Mouse (Mus musculus) G1E (cell line): Measurements from ENCODE around the gene Hk2. TPM values are rescaled to one million over a fixed set of nuclear protein-coding genes. Genes with fewer than 3 reads are reported as not detected.

ENCODE experiments used
- ATAC-seq: 2 replicates; pipeline ENCODE4 v1.8.0; 2016; ENCODE audit warnings: mild to moderate bottlenecking; ENCODE audit not compliant: insufficient number of reproducible peaks, poor library complexity, low FRiP score, severe bottlenecking; ENCODE audit errors: extremely low read depth
- DNase-seq: peaks from one replicate; pipeline ENCODE4 v3.0.0; 2012; ENCODE audit warnings: low spot score
- H3K27me3 ChIP-seq: 2 replicates; pipeline ENCODE4 v1.6.1; 2012; ENCODE audit warnings: mild to moderate bottlenecking, low read length, inconsistent platforms; ENCODE audit not compliant: insufficient read depth
- H3K36me3 ChIP-seq: replicated peaks from 2 replicates; pipeline ENCODE3; 2012; ENCODE audit warnings: mild to moderate bottlenecking, inconsistent platforms
- H3K4me1 ChIP-seq: 2 replicates; pipeline ENCODE4 v1.6.1; 2012; ENCODE audit warnings: low read depth, low read length, inconsistent platforms, mixed read lengths; ENCODE audit not compliant: insufficient read depth
- H3K4me3 ChIP-seq: 2 replicates; pipeline ENCODE4 v1.5.1; 2012; ENCODE audit warnings: low read depth, mild to moderate bottlenecking, inconsistent platforms, low read length, moderate library complexity, mixed read lengths
- H3K9me3 ChIP-seq: replicated peaks from 2 replicates; pipeline ENCODE4 v1.6.1; 2012; ENCODE audit warnings: inconsistent platforms
- CTCF ChIP-seq: IDR thresholded peaks from 2 replicates; pipeline ENCODE4 v1.5.1; 2012; ENCODE audit warnings: low read depth, low read length, inconsistent platforms, mixed read lengths
- GATA1 ChIP-seq: IDR thresholded peaks from 2 replicates; pipeline ENCODE4 v1.6.1; 2012; ENCODE audit warnings: borderline replicate concordance, low read length, inconsistent platforms, mixed read lengths
- GATA2 ChIP-seq: IDR thresholded peaks from 2 replicates; pipeline ENCODE4 v1.6.1; 2012; ENCODE audit warnings: low read depth, low read length, inconsistent platforms, borderline replicate concordance
- POLR2AphosphoS5 ChIP-seq: IDR thresholded peaks from 2 replicates; pipeline ENCODE4 v1.6.1; 2012; ENCODE audit warnings: low read depth, low read length, inconsistent platforms; ENCODE audit not compliant: insufficient replicate concordance
- TAL1 ChIP-seq: conservative IDR thresholded peaks from 2 replicates; pipeline ENCODE4 v1.6.1; 2012; ENCODE audit warnings: low read depth, low read length, inconsistent platforms, mixed read lengths
- polyA plus RNA-seq: library from polyadenylated mRNA; stranded (reverse); fragments of >175 nt; gene quantifications from 2 replicates; pipeline ENCODE4 v1.2.3, GENCODE M21; 2012
- total RNA-seq, 2 experiments: library from RNA; stranded (forward) in 1 of 2; stranded (reverse) in 1 of 2; fragments of 200-1000 nt in 1 of 2; fragments of >200 nt in 1 of 2; fragmentation: Nextera tagmentation in 1 of 2; gene quantifications; 2 replicates each; pipeline ENCODE4 v1.2.3; 2014 to 2017

Hk2 gene
- total and polyA plus RNA-seq, 3 experiments, result 8.2 to 90.2 (median 52.4) TPM

GRCm38 (mm10) chr6:82772451-82773101 lies 1.7 kb downstream of the Hk2 start:
- ATAC-seq (no peak), DNase-seq (no peak)
- TF ChIP-seq GATA2 (no peak), TAL1 (no peak), GATA1 (no peak), CTCF (no peak), POLR2AphosphoS5 (no peak)
- peaks cover 80% of the 10 kb centered on the region for H3K4me1 ChIP-seq
- peak overlapping the region; percentile 81 for H3K4me3 ChIP-seq
- no peaks in the 10 kb centered on the region; the same call in 1 of the 2 replicates for H3K27me3 ChIP-seq
- H3K36me3 ChIP-seq, result peaks cover 41% of the 10 kb centered on the region
- no peaks in the 10 kb centered on the region for H3K9me3 ChIP-seq

GRCm38 (mm10) chr6:82771981-82772409 lies 2.3 kb downstream of the Hk2 start:
- DNase-seq (peak; percentile 46), ATAC-seq (no peak)
- H3K4me1 ChIP-seq, result peaks cover 81% of the 10 kb centered on the region
- peak overlapping the region; percentile 81 for H3K4me3 ChIP-seq
- peaks cover 45% of the 10 kb centered on the region for H3K36me3 ChIP-seq
- H3K27me3 ChIP-seq, result no peaks in the 10 kb centered on the region; the same call in 1 of the 2 replicates
- H3K9me3 ChIP-seq, result no peaks in the 10 kb centered on the region
- TF ChIP-seq CTCF (peak; percentile 35), GATA1 (no peak), POLR2AphosphoS5 (no peak), TAL1 (no peak), GATA2 (no peak)

DNA sequence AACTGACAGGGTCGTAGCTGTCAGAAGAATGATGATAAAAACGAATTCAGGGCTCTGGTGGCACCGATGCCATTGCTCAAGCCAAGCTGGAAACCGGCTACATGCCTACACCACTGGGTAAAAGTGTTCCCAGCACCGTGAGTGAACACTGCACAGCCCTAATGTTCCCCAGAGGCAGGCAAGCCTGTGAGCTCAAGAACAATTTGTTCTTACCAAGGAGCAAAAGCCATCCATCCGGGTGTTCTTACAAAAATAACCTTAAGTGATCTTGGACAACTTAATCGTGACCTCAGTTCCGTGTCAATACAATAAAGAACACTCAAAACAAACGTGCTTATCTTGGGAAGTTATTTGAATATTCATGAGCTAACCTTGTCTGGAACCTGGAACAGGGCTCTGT lies 3.2 kb downstream of the Hk2 start:
- TF ChIP-seq CTCF (no peak), TAL1 (no peak), GATA1 (no peak), GATA2 (no peak), POLR2AphosphoS5 (no peak)
- H3K36me3 ChIP-seq, result peaks cover 54% of the 10 kb centered on the region
- peak overlapping the region; percentile 81 for H3K4me3 ChIP-seq
- H3K4me1 ChIP-seq, result peaks cover 83% of the 10 kb centered on the region
- H3K27me3 ChIP-seq, result no peaks in the 10 kb centered on the region; the same call in 1 of the 2 replicates
- DNase-seq (no peak), ATAC-seq (no peak)
- H3K9me3 ChIP-seq, result no peaks in the 10 kb centered on the region

- Histone ChIP-seq H3K4me1 (peaks cover 85% of the 10 kb centered on the region), H3K27me3 (no peaks in the 10 kb centered on the region), H3K36me3 (peaks cover 62% of the 10 kb centered on the region), H3K4me3 (no peak overlapping the region; the same call in 1 of the 2 replicates), H3K9me3 (no peaks in the 10 kb centered on the region)
- no peak for ATAC-seq
- DNase-seq, result no peak
- TF ChIP-seq GATA1, result no peak
- no peak for TF ChIP-seq CTCF
- no peak for TF ChIP-seq TAL1
- no peak for TF ChIP-seq POLR2AphosphoS5
- TF ChIP-seq GATA2, result no peak
Observed at GRCm38 (mm10) chr6:82770286-82770685, 4.0 kb downstream of the Hk2 start.

GRCm38 (mm10) chr6:82769704-82770103 lies 4.5 kb downstream of the Hk2 start:
- DNase-seq (no peak), ATAC-seq (no peak)
- peaks cover 85% of the 10 kb centered on the region for H3K4me1 ChIP-seq
- H3K36me3 ChIP-seq, result peaks cover 65% of the 10 kb centered on the region
- H3K4me3 ChIP-seq, result peak overlapping the region; percentile 53; the same call in 1 of the 2 replicates
- no peaks in the 10 kb centered on the region for H3K9me3 ChIP-seq
- TF ChIP-seq CTCF (no peak), POLR2AphosphoS5 (no peak), TAL1 (no peak), GATA1 (no peak), GATA2 (no peak)
- no peaks in the 10 kb centered on the region for H3K27me3 ChIP-seq

DNA sequence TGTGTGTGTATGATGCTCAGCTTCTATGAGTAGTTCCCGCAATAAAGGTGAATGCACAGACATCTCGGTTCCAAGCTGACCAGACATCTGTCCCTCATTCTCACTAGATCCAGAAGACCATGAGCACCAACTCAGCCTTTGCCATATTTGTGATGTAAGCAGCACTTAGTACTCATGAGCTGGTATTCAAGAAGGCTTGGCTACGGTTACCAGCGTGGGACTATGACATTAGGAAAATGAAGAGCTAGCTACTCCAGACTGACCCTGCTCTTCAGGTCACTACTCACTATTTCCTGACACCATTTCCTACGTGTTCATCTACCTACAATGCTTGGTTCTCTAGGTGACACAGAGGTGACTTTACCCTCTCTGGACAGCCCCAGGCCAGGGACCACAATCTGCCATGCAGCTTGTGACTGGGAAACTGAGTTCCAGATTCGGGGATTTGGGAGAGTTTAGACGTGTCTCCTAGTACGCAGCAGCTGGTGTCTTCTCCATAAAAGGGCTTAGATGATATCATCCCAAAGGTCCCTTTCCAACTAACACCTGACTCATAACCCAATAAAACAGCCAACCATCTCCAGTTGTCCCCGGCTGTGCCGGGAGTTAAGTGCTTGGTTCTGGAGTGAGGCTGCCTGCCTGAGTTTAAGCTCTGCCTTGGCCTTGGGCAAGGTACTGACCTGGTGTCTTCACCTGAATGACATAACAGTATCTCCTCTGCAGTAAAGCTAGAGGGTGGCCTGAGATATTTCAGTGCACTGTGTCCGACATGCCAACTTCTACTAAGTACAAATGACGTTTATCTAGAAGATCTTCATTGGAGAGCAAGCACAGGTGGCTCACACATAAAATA lies 6.3 kb downstream of the Hk2 start:
- ATAC-seq (no peak), DNase-seq (no peak)
- no peak overlapping the region for H3K4me3 ChIP-seq
- no peaks in the 10 kb centered on the region for H3K9me3 ChIP-seq
- TF ChIP-seq GATA1 (no peak), GATA2 (no peak), TAL1 (no peak), CTCF (no peak), POLR2AphosphoS5 (no peak)
- peaks cover 94% of the 10 kb centered on the region for H3K4me1 ChIP-seq
- peaks cover 69% of the 10 kb centered on the region for H3K36me3 ChIP-seq
- no peaks in the 10 kb centered on the region for H3K27me3 ChIP-seq
